Mouse (Mus musculus): Measurements from ENCODE around the gene Ppih.

DNA sequence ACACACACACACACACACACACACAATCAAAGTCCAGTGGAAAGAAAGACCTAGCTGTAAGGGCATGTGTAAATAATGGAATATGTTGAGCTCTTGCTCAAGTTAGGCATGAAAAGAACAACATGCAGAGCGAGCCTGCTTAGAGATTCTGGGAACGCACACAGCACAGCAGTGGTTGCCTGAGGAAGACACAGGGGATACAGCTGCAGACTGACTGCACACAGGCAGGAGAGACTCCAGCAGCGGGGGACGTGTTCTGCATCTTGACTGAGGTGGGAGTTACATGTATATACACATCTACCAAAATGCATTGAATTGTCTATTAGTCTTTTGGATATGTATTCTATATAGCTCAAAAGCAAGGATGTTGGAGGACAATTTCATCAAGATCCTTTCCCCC lies 18.1 kb upstream of the Ppih start:
- TF ChIP-seq GATA1 (IDR thresholded peaks at IDR 0.05; ENCODE audit: borderline replicate concordance, low read length) (no peak), FLI1 (IDR thresholded peaks at IDR 0.05; ENCODE audit: low read length) (no peak)
